8 mouse cellular contexts compared by ENCODE assay signal in genomic region chr3:129901271-129901809, GRCm38 (mm10). TPM values are rescaled to one million over a fixed set of nuclear protein-coding genes. Genes with fewer than 3 reads are reported as not detected.
DNase-seq lines count a peak whose midpoint lies in the region; ATAC-seq lines count a peak whose summit lies in the region.

Casp6 (plus strand) TSS chr3:129901425.

- no peaks in the 10 kb centered on the region for H3K36me3 ChIP-seq in hindbrain, embryonic 16.5 days (ENCODE audit: control insufficient read depth, insufficient read depth, low read length)

- H3K9ac ChIP-seq in hindbrain, embryonic 16.5 days (ENCODE audit: low read depth, low read length) = peak within 1 kb of the TSS; percentile 68

- H3K9me3 ChIP-seq in hindbrain, embryonic 16.5 days (ENCODE audit: control insufficient read depth, low read length) = no peaks in the 10 kb centered on the region

- DNase-seq in ZHBTc4 (ENCODE audit: low read depth, low spot score) = peak; percentile 87
- peak; percentile 34 to 47 for DNase-seq in gastrocnemius, adult 8-10 months (ENCODE audit: low spot score in 2 of 2)
- DNase-seq in layer of hippocampus, postnatal 36 days = peak; percentile 60 to 69
- peak; percentile 92 for DNase-seq in lung, postnatal 36 days
- peak; percentile 86 for DNase-seq in retina, postnatal 1 day
- DNase-seq in urinary bladder, adult 18-20 months (ENCODE audit: low spot score in 2 of 2) = peak; percentile 83 to 89

- peak; percentile 80 for ATAC-seq in common myeloid progenitor, adult 5-6 weeks (replicated peaks; ENCODE audit: low read depth, poor library complexity, severe bottlenecking)
- ATAC-seq in hindbrain, embryonic 16.5 days = peak; percentile 95

- peak within 1 kb of the TSS; percentile 58 for H3K4me3 ChIP-seq in hindbrain, embryonic 16.5 days (ENCODE audit: low read length)

- under 1% methylated on average over 32 of the region's 34 CpGs for WGBS in hindbrain, embryonic 16.5 days

- peak within 1 kb of the TSS; percentile 44 for H3K27ac ChIP-seq in hindbrain, embryonic 16.5 days (ENCODE audit: low read depth, low read length)

- peak within 1 kb of the TSS; percentile 75 for H3K4me2 ChIP-seq in hindbrain, embryonic 16.5 days (ENCODE audit: low read length)

- H3K4me1 ChIP-seq in hindbrain, embryonic 16.5 days (ENCODE audit: control insufficient read depth, insufficient read depth, low read depth, low read length) = peaks cover 8% of the 10 kb centered on the region

- H3K27me3 ChIP-seq in hindbrain, embryonic 16.5 days (replicated peaks; ENCODE audit: control insufficient read depth, insufficient read depth, low read length) = no peaks in the 10 kb centered on the region

RNA-seq across cellular contexts. Expression of gene Casp6, which starts in this region (rescaled TPM):
- 12.3 and 19.0 TPM in 2 replicates for total RNA-seq in common myeloid progenitor, adult 5-6 weeks (2017)
- 1 to 10 TPM; 1.7 to 2.7 (median 1.9) TPM for total RNA-seq in gastrocnemius, adult 8-10 months (2022)
- 20.8 and 23.1 TPM in 2 replicates for polyA plus RNA-seq in hindbrain, embryonic 16.5 days (2015; fragmentation: Nextera tagmentation; extraction: Ambion mirVana)
- total RNA-seq in layer of hippocampus, postnatal 36 days (2021) = 1 to 10 TPM; 7.0 to 8.6 TPM

Comparison
In these comparisons a context has a peak if more than half of its experiments do, and no peak if none do; other contexts are left out.
1. Peak in every context shown above with its lines: DNase-seq, ATAC-seq, H3K4me3 ChIP-seq and H3K27ac ChIP-seq.
2. DNase-seq: peak in every context shown above with its lines; median percentile 92 in lung, postnatal 36 days; 87 in ZHBTc4; 86 in retina, postnatal 1 day; 86 in urinary bladder, adult 18-20 months; 64 in layer of hippocampus, postnatal 36 days; 40 in gastrocnemius, adult 8-10 months.